Mouse (Mus musculus): ENCODE data around the gene Ccnd2.

DNA sequence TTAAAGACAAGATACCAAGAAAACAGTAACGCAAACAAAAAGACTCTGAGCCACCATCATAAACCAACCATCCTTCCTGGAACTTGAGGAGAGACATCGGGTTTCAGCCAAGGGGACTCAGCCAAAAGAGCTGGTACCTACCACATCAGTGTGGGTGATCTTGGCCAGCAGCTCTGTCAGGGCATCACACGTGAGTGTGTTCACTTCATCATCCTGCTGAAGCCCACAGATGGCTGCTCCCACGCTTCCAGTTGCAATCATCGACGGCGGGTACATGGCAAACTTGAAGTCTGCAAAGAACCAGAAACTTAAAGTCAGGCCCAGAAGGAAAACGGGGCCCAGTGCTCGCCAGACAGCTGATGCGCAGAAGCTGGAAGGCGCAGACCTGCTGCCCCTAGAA, 13.0 kb downstream of the Ccnd2 start:
- TF ChIP-seq TCF12 (IDR thresholded peaks at IDR 0.05; ENCODE audit: insufficient read depth, poor library complexity, severe bottlenecking) (no peak), POLR2A (IDR thresholded peaks at IDR 0.05; ENCODE audit: insufficient read length, low read depth) (no peak), SRF (IDR thresholded peaks at IDR 0.05; ENCODE audit: control insufficient read depth, insufficient read length, low read depth) (no peak), CEBPB (IDR thresholded peaks at IDR 0.05; ENCODE audit: insufficient read depth, poor library complexity, severe bottlenecking) (no peak), POLR2AphosphoS2 (IDR thresholded peaks at IDR 0.05; ENCODE audit: insufficient read length, low read depth) (no peak), MYOG (IDR thresholded peaks at IDR 0.05; ENCODE audit: control insufficient read depth in 1 of 3, insufficient read depth in 1 of 3, insufficient read length in 2 of 3, low read depth in 2 of 3) (no peak), MAX (IDR thresholded peaks at IDR 0.05; ENCODE audit: low read depth) (no peak), E2F4 (IDR thresholded peaks at IDR 0.05; ENCODE audit: insufficient read depth) (no peak), REST (IDR thresholded peaks at IDR 0.05; ENCODE audit: insufficient read depth, insufficient read length) (no peak)

Data from myocyte (in vitro differentiated cells).